Mouse (Mus musculus) heart, postnatal 10 days (tissue): Measurements from ENCODE around the gene Tnnc1. TPM values are rescaled to one million over a fixed set of nuclear protein-coding genes. Genes with fewer than 3 reads are reported as not detected.

ENCODE experiments used
- DNase-seq, 2 experiments: peaks; one replicate each; pipeline ENCODE4 v3.0.0; 2021
- intact Hi-C: fragments of 180-260 bp; cut with DNase I; formaldehyde crosslinking; loops from one replicate; pipeline ENCODE4 v1.15.1; 2025
- total RNA-seq, 2 experiments: library from RNA; stranded (reverse); gene quantifications; 2 replicates each; pipeline ENCODE4 v1.2.3; 2021

Gene Tnnc1
- total RNA-seq, 2 experiments from 2014 or later: 5,439 to 5,458 TPM

DNA sequence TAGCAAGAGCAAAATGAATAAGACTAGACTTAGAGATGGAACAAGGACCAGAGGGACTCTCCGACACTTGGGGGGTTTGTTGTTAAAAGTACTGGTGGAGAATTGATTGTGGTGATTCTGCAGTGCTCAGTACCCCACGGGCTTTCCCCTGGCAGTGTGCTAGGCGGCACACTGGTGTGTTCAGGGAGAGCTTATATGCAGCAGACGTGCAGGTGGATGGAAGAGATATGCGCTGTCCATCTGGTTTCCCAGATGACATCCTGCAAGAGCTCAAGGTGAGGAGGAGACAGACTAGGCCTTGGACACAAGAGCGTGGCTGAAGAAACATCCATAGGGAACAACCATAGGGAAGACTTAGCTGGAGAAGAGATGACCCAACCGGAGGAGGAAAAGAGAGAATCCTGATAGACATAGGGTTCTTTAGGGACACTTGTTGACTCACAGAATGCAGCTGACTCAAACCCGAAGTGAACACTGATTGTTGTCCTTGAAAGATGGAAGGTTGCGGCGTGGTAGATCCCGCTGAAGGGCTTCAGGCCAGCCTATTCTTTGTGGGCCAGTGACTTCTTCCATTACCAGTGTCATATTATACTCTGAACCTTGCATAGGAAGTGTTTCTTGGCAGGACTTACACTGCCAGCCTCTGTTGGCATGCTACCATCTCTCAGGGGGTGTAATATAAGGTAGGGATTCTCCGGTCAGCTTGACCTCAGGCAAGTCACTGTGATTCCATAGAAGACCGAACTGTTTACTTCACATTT lies 862 bp upstream of the Tnnc1 start:
- DNase-seq: no peak
- intact Hi-C loops: no loop called here

DNA sequence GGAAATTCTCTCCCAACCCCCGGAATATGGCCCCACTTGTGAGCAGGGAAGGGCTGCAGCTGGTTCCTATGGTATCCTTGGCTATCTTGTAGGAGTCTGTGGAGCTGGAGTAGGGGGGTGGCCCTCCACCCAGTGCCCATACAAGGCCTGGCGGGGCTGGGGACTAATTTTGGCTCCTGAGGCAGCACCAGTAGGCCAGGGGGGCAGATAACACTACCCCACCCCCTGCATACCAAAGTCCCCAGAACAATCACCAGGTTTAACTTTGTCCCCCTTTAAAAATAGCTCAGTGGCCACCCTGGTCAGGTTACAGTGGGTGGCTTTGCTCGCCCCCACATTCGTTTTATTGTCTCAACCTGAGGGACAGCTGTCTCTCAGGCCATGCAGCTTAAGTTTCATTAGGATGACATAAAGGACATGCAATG lies 1.0 kb downstream of the Tnnc1 start:
- intact Hi-C loops: no loop called here

DNA sequence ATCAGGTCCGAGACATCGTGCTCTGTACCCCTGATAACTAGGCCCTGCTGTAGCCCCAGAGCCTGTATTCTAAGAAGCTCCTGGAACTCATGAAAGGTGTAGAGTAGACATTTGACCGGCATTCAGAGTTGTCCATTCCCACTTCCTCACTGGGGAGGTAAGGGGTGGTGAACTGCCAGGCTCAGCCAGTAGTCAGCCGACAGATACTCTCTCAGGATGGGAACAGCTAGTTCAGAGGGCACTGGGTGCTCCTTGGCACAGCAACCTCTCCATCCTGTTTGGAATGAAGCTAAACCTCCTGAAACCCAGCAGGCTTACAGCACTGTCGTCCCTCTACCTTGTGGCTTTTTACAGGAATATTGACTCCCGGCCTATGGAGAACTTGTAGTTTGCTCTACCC lies 3.7 kb downstream of the Tnnc1 start:
- intact Hi-C loops: no loop called here
- DNase-seq: no peak

More for the DNA sequence above, 1.0 kb downstream of the Tnnc1 start:
- DNase-seq: peak; percentile 80 to 86

DNA sequence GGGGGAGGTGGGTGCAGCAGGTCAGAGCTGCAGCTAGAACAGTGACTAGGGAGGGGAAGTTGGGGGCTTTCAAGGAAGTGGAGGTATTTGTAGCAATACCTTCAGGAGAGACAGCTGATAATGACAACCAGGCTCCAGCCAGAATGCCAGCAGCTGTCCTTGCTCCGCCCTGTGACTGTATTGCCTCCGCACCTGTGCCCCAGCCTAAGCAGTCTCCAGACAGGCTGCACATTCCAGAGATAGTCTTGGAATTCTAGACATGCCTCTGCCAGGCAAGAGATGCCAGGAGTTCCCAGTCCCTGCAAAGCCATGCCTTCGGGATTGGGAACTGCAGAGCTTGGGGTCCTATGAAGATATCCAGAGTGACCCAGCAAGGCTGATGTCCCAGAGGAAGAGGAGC lies 4.4 kb downstream of the Tnnc1 start:
- no peak for DNase-seq
- intact Hi-C loops: no loop called here

DNA sequence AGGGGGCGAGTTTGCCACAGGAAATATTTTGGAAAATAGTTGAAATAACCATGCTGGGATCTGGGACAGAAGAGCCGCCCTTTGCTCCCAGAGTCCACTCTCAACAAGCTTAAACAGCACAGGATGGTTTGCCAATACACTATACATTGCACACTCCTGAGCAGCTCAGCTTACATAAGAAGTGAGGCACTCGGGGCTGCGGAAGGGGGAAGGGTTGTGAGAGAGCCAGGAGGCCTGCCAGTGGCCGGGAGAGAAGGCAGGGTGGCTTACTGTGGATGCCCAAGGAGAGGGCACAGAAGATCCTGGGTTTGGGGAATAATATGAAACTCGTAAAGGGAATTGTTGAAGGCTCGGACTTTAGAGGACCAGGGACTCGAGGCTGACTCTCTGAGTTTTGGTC lies 5.8 kb downstream of the Tnnc1 start:
- intact Hi-C loops: no loop called here
- DNase-seq: no peak

DNA sequence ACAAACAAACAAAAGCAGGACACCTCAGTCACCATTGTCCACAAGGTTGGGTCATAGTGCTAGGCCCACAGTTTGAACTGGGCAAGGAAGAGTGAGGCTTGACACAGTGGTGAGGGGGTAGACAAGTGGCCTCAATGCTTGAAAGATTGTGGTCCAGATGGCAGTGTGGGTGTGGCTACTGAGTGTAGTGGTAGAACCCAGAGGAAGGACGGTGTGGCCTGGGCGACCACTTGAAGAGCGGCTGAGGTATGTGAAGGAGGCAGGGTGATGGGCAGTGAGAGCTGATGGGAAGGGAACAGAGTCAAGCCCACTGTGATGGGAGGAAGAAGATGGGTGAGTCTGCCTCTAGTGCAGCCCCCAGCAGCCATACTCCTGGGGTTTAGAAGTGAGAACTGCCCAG lies 6.6 kb downstream of the Tnnc1 start:
- intact Hi-C loops: loop anchor here (1.0 to 5.0 kb wide), 2 partner anchors 19 to 123 kb away; partner anchors contain the start of gene Capn7
- no peak for DNase-seq

DNA sequence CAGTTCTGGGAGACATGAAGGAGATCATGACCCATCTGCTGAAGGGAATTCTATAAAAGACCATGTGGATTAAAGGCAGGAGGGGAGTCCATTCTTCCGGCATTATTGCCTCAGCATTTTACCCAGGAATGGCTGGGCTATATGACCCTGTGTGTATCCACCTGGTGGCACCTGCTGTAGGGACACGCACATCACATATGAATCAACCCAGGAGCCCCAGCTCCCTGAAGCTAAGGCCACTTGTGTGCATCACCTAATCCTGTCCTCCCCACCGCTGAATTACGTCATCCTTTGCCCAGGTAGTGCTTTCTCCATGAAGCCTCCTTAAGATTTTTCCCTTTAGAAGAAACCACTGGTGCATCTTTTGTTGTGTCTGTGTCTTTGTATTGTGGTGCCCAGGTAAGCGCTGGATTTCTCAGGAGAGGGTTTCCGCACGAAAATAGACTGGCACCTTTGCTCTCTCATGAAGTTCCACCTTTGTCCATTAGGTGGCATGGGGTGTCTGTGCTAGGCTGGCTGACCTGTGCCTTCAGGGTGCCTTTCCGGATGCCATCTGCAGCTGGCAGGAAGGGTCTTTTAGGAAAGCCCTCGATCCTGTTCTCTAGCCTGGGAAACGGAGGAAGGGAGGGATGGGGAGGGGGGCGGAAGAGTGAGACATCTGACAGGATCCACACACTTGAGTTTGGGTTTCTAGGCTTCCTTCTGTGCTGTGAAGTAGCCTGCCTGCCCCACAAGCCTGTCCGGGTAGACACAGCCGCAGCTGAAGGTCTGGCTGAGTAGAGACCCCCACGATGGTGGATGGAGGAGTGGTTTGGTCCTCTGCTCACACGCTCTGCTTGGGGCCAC lies 7.3 kb downstream of the Tnnc1 start:
- intact Hi-C loops: loop anchor here (1.0 to 5.0 kb wide), 2 partner anchors 18 to 122 kb away; partner anchors contain the start of gene Capn7
- peak; percentile 81 to 87 for DNase-seq

DNA sequence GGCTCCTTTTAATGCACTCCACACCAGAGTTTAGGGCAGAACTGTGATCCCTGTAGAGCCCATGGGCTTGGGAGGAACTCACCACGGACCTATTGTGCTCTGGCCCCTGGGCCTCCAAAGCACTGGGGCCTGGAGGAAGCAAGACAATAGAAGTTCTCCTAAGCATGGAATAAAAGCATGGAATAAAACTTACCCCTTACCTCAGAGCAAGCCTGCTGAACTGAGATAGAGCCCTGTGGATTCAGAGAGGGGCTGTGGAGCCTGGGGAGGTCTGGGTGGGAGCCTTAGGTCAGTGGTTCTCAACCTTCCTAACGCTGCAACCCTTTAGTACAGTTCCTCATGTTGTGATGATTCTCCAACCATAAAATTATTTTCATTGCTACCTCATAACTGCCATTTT lies 8.7 kb downstream of the Tnnc1 start, which contains the start of gene Nisch:
Gene Nisch, minus strand, starts transcription at position 101 of the 400 bp plus-strand sequence.
- intact Hi-C loops: loop anchor here (5.0 kb wide), 1 partner anchor 120 kb away; the partner anchor contains the start of gene Capn7
- DNase-seq: no peak

DNA sequence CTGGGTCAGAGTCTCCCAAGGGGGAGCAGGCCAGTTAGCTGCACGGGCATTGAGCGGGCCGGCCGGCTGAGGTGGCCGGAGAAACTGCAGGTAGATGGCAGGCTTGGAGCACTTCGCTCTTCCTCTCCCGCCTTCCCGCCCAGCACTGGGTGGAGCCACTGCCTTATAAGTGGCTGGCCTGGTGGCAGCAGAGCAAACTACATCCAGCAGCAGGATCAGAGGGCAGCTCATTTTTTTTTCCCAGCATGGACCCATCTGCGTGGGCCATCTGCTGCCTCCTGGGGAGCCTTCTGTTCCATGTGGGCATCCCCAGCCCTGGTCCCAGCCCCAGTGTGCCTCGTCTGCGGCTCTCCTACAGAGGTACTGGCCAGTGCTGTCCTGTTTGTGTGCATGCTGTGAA lies 9.6 kb downstream of the Tnnc1 start, which contains the start of gene Sema3g:
Gene Sema3g, plus strand, starts transcription at position 195 of the 400 bp plus-strand sequence.
- DNase-seq: peak; percentile 76 to 79
- intact Hi-C loops: loop anchor here (5.0 kb wide), 1 partner anchor 120 kb away; the partner anchor contains the start of gene Capn7

DNA sequence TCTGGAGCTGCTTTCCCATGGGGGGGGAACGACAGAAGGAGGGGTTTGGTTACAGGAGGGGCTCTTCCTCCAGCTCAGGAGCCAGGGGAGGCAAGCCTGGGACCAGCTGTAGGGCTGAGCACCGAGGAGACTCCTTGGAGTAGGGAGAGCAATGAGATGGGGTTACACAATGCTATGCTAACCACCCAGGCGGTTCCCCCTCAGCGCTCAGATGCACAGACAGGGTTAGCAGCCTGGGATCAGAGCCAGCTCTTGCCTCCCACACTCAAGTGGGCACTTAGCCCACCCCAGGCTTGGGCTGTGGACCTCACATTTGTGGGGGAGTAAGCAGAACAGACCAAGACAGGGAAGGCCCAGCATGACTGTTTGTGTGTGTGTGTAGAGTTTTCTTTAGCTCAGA lies 18.9 kb downstream of the Tnnc1 start:
- intact Hi-C loops: no loop called here
- peak; percentile 71 to 74 for DNase-seq

DNA sequence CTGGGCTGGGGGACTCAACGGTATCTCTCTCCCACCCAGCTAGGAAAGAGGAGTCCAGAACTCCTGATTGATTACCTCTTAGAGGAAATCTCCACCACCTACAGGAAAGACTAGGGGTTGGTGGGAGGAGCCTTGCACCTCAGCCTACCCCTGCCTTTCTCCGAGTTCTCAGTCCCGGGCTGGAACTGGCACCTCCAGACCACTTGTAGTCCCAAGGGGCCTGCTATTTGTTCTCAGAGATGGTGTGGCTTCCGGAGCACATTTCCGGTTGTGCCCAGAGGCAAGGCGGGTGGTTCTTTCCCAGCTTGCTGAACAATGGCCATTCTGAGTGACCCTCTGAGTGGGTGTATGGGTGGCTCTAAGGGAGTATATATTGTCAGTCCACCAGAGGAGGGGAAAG lies 20.1 kb downstream of the Tnnc1 start:
- intact Hi-C loops: no loop called here
- no peak for DNase-seq

DNA sequence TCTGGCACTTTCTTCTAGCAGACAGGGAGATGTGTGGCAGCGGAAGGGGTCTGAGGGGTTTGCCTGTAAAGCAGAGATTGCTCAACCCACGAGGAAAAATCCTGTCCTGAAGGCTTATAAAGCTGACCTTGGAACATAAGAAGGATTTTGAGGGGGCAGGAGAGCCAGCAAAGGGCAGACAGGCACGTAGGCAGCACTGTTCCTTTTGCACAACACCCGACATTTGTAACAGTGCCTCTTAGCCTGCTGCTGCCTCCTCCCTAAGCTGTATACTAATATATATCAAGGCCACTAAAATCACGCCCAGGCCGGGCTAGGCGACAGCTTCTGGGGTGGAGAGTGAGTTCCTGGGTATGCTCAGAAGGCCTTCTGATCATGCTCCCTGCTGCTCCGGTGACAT lies 22.3 kb downstream of the Tnnc1 start:
- intact Hi-C loops: no loop called here
- no peak for DNase-seq

DNA sequence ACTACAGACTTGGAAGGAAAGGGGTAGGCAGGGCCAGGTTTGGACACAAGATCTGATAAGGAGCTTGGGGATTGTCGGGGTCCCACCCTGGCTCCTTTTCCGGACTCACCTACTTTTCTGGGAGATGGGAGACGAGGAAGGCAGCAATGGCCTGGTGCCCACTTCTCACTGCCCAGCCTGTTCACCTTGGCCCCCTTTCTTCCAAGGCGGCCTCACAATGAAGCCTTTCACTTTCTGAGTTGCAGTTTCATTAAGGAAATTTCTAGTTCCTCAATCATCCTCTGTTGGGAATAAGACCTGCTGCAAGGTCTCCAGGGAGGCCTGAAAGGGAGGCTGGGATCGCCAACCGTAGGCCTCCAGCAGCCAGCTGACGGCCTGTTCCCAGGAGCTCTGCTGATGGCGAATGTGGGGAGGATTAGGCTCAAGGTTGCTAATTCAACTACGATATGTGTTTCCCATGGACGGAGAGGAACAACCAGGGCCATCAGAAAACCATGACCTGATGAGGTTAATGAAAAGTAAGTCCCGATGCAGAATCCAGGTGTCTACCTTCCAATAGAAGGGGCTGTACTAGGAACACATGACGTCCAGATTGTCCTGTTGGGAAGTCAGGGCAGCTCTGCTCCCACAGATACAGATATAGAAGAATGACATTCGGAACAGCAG lies 24.4 kb downstream of the Tnnc1 start:
- intact Hi-C loops: loop anchor here (1.0 kb wide), 1 partner anchor 17 kb away; no protein-coding TSS in a partner anchor

DNA sequence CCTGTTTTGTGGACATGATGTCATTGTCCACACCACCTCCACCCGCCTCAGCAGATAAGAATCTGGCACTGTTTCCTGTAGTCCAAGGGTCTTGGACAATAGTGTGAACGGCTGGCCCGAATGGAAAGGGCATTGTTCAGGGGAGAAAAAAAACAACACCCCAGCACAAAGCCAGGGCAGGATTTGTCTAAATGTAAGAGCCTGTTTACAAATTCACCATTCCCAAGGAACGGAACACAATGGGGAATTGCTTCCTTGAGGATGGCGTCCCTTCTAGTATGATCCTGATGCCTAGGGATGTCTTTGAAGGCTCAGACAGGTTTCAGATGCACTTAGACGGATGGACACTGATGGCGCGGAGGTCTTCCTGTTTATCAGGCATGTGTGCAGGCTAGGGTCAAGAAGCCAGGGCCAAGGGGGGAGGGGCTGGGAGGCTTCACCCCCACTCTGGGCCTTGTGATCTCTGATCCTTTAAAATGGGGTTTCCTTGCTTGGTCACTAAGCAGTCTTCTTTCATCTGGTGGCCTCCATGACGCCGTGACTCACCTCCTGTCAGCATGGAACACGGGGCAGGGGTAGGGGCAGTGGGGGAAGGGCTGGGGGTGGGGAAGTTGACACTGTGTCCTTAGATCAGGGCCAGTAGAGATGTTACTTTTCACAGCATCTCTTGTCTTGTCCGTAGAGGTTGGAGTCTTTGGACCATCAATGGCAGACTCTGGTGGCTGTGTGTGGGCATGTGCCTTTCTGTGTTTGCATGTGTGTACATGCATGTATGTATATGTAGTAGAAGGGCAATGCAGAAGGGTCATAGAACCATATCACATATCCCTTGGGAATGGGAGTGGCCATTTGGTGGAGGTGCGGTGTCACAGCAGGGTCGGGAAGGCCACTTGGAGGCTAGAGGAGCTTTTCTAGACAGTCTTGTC lies 25.2 kb downstream of the Tnnc1 start:
- intact Hi-C loops: loop anchor here (1.0 kb wide), 1 partner anchor 18 kb away; no protein-coding TSS in a partner anchor
- DNase-seq: no peak

More for the DNA sequence above, 24.4 kb downstream of the Tnnc1 start:
- DNase-seq: no peak

DNA sequence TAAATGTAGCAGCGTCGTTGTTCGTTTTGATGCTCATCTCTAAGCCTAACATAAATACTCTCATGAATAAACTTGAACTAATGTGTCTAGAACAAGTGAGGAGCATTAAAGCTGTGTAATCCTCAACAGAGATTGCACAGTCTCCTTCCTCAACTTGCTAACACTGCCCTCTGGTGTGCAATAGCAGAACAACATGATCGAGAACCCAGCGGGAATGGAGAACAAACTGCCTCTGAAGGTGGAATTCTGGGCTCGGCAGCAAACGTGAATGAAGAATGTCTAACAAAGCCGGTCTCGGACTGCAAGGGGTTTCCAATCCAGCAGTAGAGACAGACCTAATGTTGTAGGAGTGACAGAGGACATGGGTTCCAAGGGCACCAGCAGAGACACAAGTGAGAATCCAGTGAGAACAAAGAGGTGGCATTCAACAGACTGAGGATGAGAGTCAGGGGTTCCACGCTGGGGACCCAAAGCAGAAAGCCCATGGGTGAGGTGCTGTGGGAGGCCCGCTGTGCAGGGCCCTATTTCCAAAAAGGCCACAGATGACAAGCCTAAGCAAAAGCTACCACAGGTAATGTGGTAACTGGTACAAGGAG lies 26.0 kb downstream of the Tnnc1 start:
- intact Hi-C loops: loop anchor here (1.0 kb wide), 1 partner anchor 19 kb away; no protein-coding TSS in a partner anchor

DNA sequence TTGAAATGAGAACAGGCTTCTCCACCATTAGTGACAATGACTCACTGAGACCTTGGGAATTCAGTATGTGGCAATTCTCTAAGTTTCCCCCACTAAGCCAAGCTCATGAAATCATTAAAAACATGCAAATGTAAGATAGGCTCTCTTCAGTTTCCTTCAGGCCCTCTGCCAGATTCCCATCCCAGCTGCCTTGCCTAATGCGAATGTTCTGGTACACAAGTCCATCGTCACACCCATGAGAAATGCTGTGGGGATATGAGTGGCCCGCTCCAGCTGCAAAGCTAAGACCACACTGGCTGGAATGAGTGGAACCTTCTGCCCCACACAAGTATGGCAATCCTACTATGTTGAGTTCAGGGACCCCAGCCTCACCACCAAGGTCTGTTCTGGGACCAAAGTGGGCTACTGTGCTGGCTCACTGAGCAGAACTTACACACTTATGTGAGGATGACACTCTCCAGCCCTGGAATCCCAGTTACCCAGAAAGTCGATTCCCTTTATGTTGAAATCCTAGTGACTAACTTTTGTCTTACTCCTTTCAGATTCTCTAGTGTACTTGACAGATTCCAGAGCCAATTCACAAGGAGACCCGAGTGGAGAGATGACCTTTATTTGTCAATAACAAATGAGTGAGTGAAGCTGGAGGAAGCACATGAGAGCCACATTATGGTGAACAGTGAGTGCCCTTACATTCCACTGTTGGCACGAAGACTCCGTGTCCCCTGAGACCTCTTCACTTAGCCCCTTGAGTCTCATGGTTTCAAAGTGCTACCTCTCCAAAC lies 29.2 kb downstream of the Tnnc1 start:
- intact Hi-C loops: no loop called here
- peak; percentile 75 to 80 for DNase-seq

More for the DNA sequence above, 26.0 kb downstream of the Tnnc1 start:
- peak; percentile 89 to 94 for DNase-seq

DNA sequence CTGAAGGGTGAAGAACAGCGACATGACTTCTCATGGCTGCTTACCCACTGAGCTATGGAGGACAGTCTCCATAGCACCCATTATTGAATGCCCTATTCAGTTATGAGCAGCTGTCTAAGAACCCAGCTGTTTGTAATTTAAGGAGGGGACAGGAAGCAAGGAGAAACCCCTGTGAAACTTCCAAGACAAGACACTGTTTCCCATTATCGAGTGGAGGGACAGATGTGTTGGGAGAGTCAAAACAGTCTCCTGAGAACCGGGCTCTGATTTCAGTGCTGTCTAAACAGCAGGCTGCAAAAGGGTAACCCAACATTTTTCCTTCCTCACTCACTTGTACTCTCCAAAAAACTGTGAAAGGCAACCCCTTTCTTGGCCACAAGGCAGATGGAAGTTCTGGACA lies 32.4 kb downstream of the Tnnc1 start:
- DNase-seq: no peak
- intact Hi-C loops: no loop called here

DNA sequence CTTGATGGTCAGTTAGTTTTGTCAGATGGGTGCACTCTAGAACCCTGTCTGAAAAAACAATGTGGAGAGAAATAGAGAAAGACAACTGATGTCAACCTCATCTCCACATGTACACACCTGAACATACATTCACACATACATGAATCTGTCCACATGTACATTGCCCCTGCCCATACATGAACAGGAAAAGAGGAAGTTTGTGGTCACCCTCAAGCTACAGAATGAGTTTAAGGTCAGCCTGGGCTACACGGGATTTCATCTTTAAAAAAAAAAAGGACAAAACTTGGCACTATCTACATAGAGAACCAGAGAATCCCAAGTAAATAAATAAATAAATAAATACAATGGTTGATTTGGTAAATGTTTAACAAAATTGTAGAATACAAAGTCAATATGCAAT lies 36.7 kb downstream of the Tnnc1 start:
- no peak for DNase-seq
- intact Hi-C loops: no loop called here
